Mouse (Mus musculus) embryonic fibroblast, embryonic 13.5 days (primary cell): ENCODE measurements around the gene Pepd. TPM values are rescaled to one million over a fixed set of nuclear protein-coding genes. Genes with fewer than 3 reads are reported as not detected.

Experiments used
- H3K27ac ChIP-seq: 2 replicates; pipeline ENCODE4 v1.5.1; 2012; ENCODE audit warnings: low read length, control low read depth, inconsistent platforms; ENCODE audit not compliant: insufficient read depth
- H3K4me1 ChIP-seq: 2 replicates; pipeline ENCODE4 v1.6.1; 2011; ENCODE audit warnings: low read length; ENCODE audit not compliant: control insufficient read depth, insufficient read depth
- H3K4me3 ChIP-seq: 2 replicates; pipeline ENCODE4 v1.5.1; 2011; ENCODE audit warnings: mild to moderate bottlenecking, control low read depth, low read length; ENCODE audit not compliant: insufficient read depth
- CTCF ChIP-seq: IDR thresholded peaks from 2 replicates; pipeline ENCODE4 v1.5.1; 2011; ENCODE audit warnings: mild to moderate bottlenecking, control low read depth, low read length, moderate library complexity, borderline replicate concordance; ENCODE audit not compliant: insufficient read depth
- POLR2A ChIP-seq: IDR thresholded peaks from 2 replicates; pipeline ENCODE4 v1.6.1; 2011; ENCODE audit warnings: low read depth, mild to moderate bottlenecking, control low read depth, low read length, moderate library complexity
- polyA plus RNA-seq: library from polyadenylated mRNA; stranded (reverse); fragments of >200 nt; gene quantifications from 2 replicates; pipeline ENCODE4 v1.2.4, GENCODE M21; 2011; ENCODE audit warnings: low read depth; ENCODE audit not compliant: missing spikeins, insufficient read length

Gene Pepd
- polyA plus RNA-seq, 1 experiment: 20.7 TPM

GRCm38 (mm10) chr7:35050540-35050939 is 138.4 kb downstream of the Pepd start:
- Histone ChIP-seq H3K4me3 (no peak overlapping the region), H3K4me1 (peaks cover 3% of the 10 kb centered on the region; the same call in 1 of the 2 replicates), H3K27ac (no peak overlapping the region)
- TF ChIP-seq POLR2A (no peak), CTCF (no peak)

DNA sequence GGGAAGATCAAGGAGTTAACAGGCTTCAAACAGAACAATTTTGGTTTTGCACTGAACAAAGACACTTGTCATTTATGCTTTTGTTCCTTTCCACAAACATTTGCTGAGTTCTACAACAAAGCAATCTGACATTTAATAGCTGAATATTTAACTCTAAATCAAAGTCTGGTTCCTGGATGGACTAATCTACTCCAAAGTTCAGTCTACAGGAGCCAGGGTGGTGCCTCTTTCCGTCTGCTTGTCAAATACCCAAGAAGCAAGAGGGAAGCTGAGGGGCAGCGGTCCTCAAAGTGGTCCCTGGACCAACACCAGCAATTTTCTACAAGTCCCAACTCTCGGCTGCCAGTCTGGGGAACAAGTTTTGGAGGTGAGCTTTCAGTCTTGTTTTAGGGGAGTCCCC is 141.0 kb downstream of the Pepd start:
- Histone ChIP-seq H3K4me1 (peaks cover 3% of the 10 kb centered on the region), H3K4me3 (no peak overlapping the region), H3K27ac (no peak overlapping the region)
- TF ChIP-seq POLR2A (no peak), CTCF (no peak)

DNA sequence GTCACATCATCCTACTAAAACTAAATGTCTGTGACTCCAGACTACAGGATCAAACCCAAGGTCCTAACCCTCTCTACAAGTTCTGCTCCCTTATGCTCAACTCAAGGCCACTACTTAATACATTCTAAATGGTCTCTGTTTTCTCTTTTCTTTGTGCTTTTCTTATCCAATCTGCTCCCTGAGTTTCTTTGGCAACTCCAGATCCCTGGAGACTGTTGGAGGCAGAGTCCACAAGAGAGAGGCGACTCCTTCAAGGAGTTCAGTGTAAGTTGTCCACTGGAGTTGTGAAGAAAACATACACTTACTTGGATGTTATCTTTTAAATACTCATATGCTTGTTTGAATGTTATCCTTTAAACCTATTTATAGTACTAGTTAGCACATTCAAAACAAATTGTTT is 142.1 kb downstream of the Pepd start:
- H3K27ac ChIP-seq: no peak overlapping the region
- H3K4me1 ChIP-seq: peaks cover 3% of the 10 kb centered on the region
- peak overlapping the region; percentile 11; the same call in 1 of the 2 replicates for H3K4me3 ChIP-seq
- TF ChIP-seq POLR2A (no peak), CTCF (no peak)

GRCm38 (mm10) chr7:35054977-35055618 is 142.9 kb downstream of the Pepd start:
- TF ChIP-seq POLR2A (no peak), CTCF (no peak)
- Histone ChIP-seq H3K27ac (peak overlapping the region; percentile 87), H3K4me1 (peaks cover 3% of the 10 kb centered on the region), H3K4me3 (peak overlapping the region; percentile 90)

GRCm38 (mm10) chr7:35055619-35056435 is 143.6 kb downstream of the Pepd start:
- Histone ChIP-seq H3K4me3 (peak overlapping the region; percentile 90), H3K4me1 (peaks cover 3% of the 10 kb centered on the region), H3K27ac (peak overlapping the region; percentile 87)
- TF ChIP-seq CTCF (no peak), POLR2A (peak; percentile 26; the same call in 1 of the 2 replicates)

DNA sequence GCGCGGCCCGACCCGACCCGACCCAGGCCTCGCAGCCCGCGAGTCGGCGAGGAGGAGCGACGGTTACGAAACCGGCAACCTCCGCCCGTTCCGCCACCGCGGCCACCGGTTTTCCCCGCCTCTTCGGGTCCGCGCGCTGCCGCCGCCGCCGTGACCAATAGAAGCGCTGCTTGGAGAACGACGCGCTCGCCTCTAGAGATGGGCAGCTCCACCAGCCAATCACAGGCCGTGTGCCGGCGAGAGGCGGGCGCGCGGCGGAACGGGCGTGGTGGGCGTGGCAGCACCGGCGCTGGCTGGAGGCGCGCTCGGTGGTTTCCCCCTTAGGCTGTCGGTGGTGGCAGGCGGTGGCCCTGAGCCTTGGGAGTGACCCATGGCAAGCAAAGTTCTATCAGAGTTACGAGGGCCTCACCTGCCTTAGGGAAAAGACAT is 144.3 kb downstream of the Pepd start, which contains the start of gene Cebpg:
TSS of gene Cebpg (minus strand) at position 138 of the 429 bp plus-strand sequence.
- Histone ChIP-seq H3K27ac (peak within 1 kb of the TSS; percentile 87), H3K4me1 (peaks cover 3% of the 10 kb centered on the region), H3K4me3 (peak within 1 kb of the TSS; percentile 90)
- TF ChIP-seq POLR2A: peak; percentile 74
- no peak for TF ChIP-seq CTCF

- TF ChIP-seq POLR2A (no peak), CTCF (no peak)
- H3K4me1 ChIP-seq: peaks cover 3% of the 10 kb centered on the region
- H3K4me3 ChIP-seq: peak overlapping the region; percentile 52
- H3K27ac ChIP-seq: peak overlapping the region; percentile 63; the same call in 1 of the 2 replicates
Measured at GRCm38 (mm10) chr7:35056999-35057398, 144.8 kb downstream of the Pepd start.

GRCm38 (mm10) chr7:35057569-35057968 is 145.4 kb downstream of the Pepd start:
- H3K4me1 ChIP-seq: peaks cover 3% of the 10 kb centered on the region
- H3K27ac ChIP-seq: no peak overlapping the region; the same call in 1 of the 2 replicates
- H3K4me3 ChIP-seq: no peak overlapping the region
- TF ChIP-seq POLR2A (no peak), CTCF (no peak)

DNA sequence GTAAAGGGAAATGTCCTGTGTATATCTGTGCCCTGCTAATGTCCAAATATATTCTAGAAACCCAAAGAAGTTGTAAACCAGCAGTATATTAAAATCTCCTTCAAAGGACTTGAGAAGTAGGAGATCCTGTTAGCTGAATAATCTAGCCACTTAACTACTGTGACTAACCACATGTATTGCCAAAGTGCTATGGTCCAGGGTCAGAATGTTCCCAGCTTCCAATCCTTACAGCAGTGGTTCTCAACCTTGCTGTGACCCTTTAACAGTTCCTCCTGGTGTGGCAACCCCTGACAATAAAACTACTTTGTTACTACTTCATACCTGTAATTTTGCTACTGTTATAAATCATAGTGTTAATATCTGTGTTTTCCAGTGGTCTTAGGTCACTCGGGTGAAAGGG is 146.2 kb downstream of the Pepd start:
- no peak overlapping the region for H3K27ac ChIP-seq
- no peak for TF ChIP-seq POLR2A
- TF ChIP-seq CTCF: no peak
- no peak overlapping the region for H3K4me3 ChIP-seq
- H3K4me1 ChIP-seq: peaks cover 3% of the 10 kb centered on the region

- peaks cover 3% of the 10 kb centered on the region for H3K4me1 ChIP-seq
- no peak overlapping the region for H3K4me3 ChIP-seq
- TF ChIP-seq POLR2A (no peak), CTCF (no peak)
- no peak overlapping the region for H3K27ac ChIP-seq
Measured at GRCm38 (mm10) chr7:35059467-35059866, 147.3 kb downstream of the Pepd start.
